Mouse (Mus musculus) ES-E14 (cell line): ENCODE measurements around the gene Mad2l1bp. TPM values are rescaled to one million over a fixed set of nuclear protein-coding genes. Genes with fewer than 3 reads are reported as not detected.

Experiments used
- DNase-seq: peaks from one replicate; pipeline ENCODE4 v3.0.0-alpha.2; 2013; ENCODE audit warnings: low read depth, low spot score
- H3K27ac ChIP-seq: 2 replicates; pipeline ENCODE4 v1.5.1; 2012; ENCODE audit warnings: low read depth, mild to moderate bottlenecking, low read length, moderate library complexity, mixed read lengths; ENCODE audit not compliant: poor library complexity, insufficient read depth, severe bottlenecking
- H3K36me3 ChIP-seq: 2 replicates; pipeline ENCODE4 v1.6.1; 2012; ENCODE audit warnings: mild to moderate bottlenecking, low read length, moderate library complexity, mixed read lengths; ENCODE audit not compliant: control insufficient read depth, poor library complexity, insufficient read depth, severe bottlenecking
- H3K4me1 ChIP-seq, 2 experiments: fragments of 150-350 bp in 1 of 2; sonication (generic) in 1 of 2; 2 replicates each; pipeline ENCODE4 v1.6.1; 2012; ENCODE audit warnings: low read length in 2 of 2, mild to moderate bottlenecking in 1 of 2, mixed read lengths in 1 of 2; ENCODE audit not compliant: control insufficient read depth in 2 of 2, insufficient read depth in 2 of 2, poor library complexity in 1 of 2
- H3K4me3 ChIP-seq, 2 experiments: fragments of 150-350 bp in 1 of 2; sonication (generic) in 1 of 2; 2 replicates each; pipeline ENCODE4 v1.5.1; 2012; ENCODE audit warnings: low read length in 2 of 2, low read depth in 1 of 2, mild to moderate bottlenecking in 1 of 2, mixed read lengths in 1 of 2; ENCODE audit not compliant: insufficient read depth in 1 of 2, poor library complexity in 1 of 2, severe bottlenecking in 1 of 2
- H3K9ac ChIP-seq: 2 replicates; pipeline ENCODE4 v1.6.1; 2012; ENCODE audit warnings: low read depth, mild to moderate bottlenecking, low read length, mixed read lengths; ENCODE audit not compliant: poor library complexity, insufficient read depth, severe bottlenecking
- H3K9me3 ChIP-seq: fragments of 150-350 bp; sonication (generic); 2 replicates; pipeline ENCODE4 v1.6.1; 2012; ENCODE audit warnings: low read depth, mild to moderate bottlenecking, low read length; ENCODE audit not compliant: control insufficient read depth, insufficient read depth
- CHD2 ChIP-seq: IDR thresholded peaks from 2 replicates; pipeline ENCODE4 v1.6.1; 2014; ENCODE audit warnings: mild to moderate bottlenecking, low read depth, low read length, inconsistent platforms
- HCFC1 ChIP-seq: IDR thresholded peaks from 2 replicates; pipeline ENCODE4 v1.6.1; 2012; ENCODE audit warnings: low read length, inconsistent platforms, borderline replicate concordance; ENCODE audit not compliant: insufficient read depth
- MAFK ChIP-seq: IDR thresholded peaks from 2 replicates; pipeline ENCODE4 v1.6.1; 2014; ENCODE audit warnings: mild to moderate bottlenecking, low read depth, low read length, inconsistent platforms; ENCODE audit not compliant: insufficient read depth
- ZC3H11A ChIP-seq: IDR thresholded peaks from 2 replicates; pipeline ENCODE4 v1.6.1; 2012; ENCODE audit warnings: low read depth, mild to moderate bottlenecking, inconsistent platforms, low read length, borderline replicate concordance
- ZNF384 ChIP-seq: IDR thresholded peaks from 2 replicates; pipeline ENCODE4 v1.6.1; 2012; ENCODE audit warnings: low read depth, low read length, inconsistent platforms
- in situ Hi-C, 2 experiments: fragments of 600-800 bp; cut with MboI; formaldehyde crosslinking; loops; one replicate each; pipeline ENCODE4 v1.15.1; 2025; ENCODE audit warnings: low sequenced_read_pairs in 2 of 2, inconsistent platforms in 1 of 2; ENCODE audit not compliant: unreplicated experiment in 2 of 2
- total RNA-seq: library from RNA; depleted of rRNA; stranded (reverse); fragments of 300-350 nt; gene quantifications from 2 replicates; pipeline ENCODE4 v1.2.3, GENCODE M21; 2012

Gene Mad2l1bp
- total RNA-seq, 1 experiment, result 8.2 TPM

GRCm38 (mm10) chr17:46162951-46163421 is 9.6 kb upstream of the Mad2l1bp start:
- TF ChIP-seq ZNF384 (no peak), HCFC1 (no peak), MAFK (no peak), CHD2 (no peak), ZC3H11A (no peak)
- peaks cover 16% of the 10 kb centered on the region; the same call in 1 of the 2 replicates for H3K36me3 ChIP-seq
- no peaks in the 10 kb centered on the region for H3K9me3 ChIP-seq
- in situ Hi-C loops, result no loop called here
- no peak overlapping the region for H3K4me3 ChIP-seq
- H3K4me1 ChIP-seq, result peaks cover 1 to 3% of the 10 kb centered on the region in 2 experiments; a peak in 1 of 4 replicates
- DNase-seq, result no peak
- H3K27ac ChIP-seq, result no peak overlapping the region
- no peak overlapping the region for H3K9ac ChIP-seq

GRCm38 (mm10) chr17:46162551-46162950 is 9.2 kb upstream of the Mad2l1bp start:
- Histone ChIP-seq H3K36me3 (peaks cover 12% of the 10 kb centered on the region; the same call in 1 of the 2 replicates), H3K4me3 (no peak overlapping the region), H3K4me1 (peaks cover under 1 to 3% of the 10 kb centered on the region in 2 experiments; a peak in 1 of 4 replicates), H3K9ac (no peak overlapping the region), H3K27ac (no peak overlapping the region), H3K9me3 (no peaks in the 10 kb centered on the region)
- TF ChIP-seq ZC3H11A (no peak), CHD2 (no peak)
- in situ Hi-C loops, result no loop called here
- no peak for DNase-seq

DNA sequence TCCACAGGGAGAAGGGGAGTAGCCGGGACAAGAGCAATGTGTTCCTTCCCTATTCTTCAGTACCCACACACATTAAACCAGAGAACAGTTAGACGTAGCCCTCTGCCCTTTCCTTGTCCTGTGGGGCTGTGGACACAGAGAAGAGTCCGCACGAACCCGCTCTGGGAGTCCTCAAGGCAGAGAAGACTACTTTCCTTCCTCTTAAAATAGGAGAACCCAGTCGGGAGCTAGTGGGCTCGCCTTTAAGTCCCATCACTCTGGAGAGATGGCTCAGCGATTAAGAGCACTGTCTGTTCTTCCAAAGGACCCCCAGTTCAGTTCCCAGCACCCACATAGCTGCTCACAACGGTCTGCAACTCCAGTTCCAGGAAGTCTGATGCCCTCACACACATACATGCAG is 8.4 kb upstream of the Mad2l1bp start:
- no peak overlapping the region for H3K27ac ChIP-seq
- H3K9me3 ChIP-seq, result no peaks in the 10 kb centered on the region
- H3K9ac ChIP-seq, result peak overlapping the region; percentile 86
- no peak for DNase-seq
- TF ChIP-seq MAFK (no peak), HCFC1 (no peak), ZNF384 (no peak), ZC3H11A (no peak), CHD2 (no peak)
- H3K4me1 ChIP-seq, result peaks cover 0 to 7% of the 10 kb centered on the region in 2 experiments; a peak in 1 of 4 replicates
- H3K36me3 ChIP-seq, result peaks cover 12% of the 10 kb centered on the region; the same call in 1 of the 2 replicates
- in situ Hi-C loops, result no loop called here
- H3K4me3 ChIP-seq, result peak overlapping the region; percentile 76 to 83

DNA sequence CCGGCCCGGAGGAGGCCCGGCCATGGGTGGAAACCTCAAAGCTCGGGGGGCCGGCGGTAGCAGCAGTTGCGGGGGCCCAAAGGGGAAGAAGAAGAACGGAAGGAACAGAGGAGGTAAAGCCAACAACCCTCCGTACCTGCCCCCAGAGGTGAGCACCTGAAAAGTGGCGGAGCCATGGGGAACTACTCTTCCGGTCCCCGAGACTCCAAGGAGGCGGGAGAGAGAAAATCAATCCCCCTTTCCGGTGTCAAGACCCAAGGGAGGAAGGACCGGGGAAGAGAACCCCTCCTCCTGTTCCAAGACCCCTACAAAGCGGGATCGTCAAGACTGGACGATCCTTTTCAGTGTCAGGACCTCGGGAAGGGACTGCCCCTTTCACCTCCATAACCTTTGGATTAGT is 7.8 kb upstream of the Mad2l1bp start:
- in situ Hi-C loops, result no loop called here
- H3K27ac ChIP-seq, result peak overlapping the region; percentile 31; the same call in 1 of the 2 replicates
- H3K36me3 ChIP-seq, result peaks cover 8% of the 10 kb centered on the region; the same call in 1 of the 2 replicates
- TF ChIP-seq ZNF384 (no peak), HCFC1 (no peak), CHD2 (no peak), ZC3H11A (no peak), MAFK (no peak)
- H3K9ac ChIP-seq, result peak overlapping the region; percentile 86
- no peak for DNase-seq
- no peaks in the 10 kb centered on the region for H3K9me3 ChIP-seq
- peaks cover 0 to 8% of the 10 kb centered on the region in 2 experiments; a peak in 1 of 4 replicates for H3K4me1 ChIP-seq
- H3K4me3 ChIP-seq, result peak overlapping the region; percentile 76 to 83

DNA sequence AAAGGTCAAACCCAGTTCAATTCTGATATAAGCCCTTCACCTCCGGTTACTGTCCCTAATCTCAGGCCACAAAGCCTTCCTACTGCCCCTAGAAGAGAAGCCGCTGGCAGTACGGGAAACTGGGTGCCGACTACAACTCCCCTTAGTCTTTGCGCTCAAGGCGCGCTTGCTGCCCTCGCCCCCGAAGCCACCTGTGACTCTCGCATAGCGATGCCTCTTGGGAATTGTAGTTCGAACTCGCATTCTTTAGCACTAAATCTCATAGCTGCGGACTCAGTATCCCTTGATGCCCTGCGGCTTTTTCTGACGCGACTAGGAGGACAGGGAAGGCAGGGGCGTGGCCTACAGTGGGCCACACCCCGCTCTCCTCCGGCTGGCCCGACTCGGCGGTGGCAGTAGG is 7.3 kb upstream of the Mad2l1bp start, which contains the start of gene Gtpbp2:
Gene Gtpbp2, plus strand, starts transcription at position 347 of the 400 bp plus-strand sequence.
- H3K4me1 ChIP-seq, result peaks cover 0 to 8% of the 10 kb centered on the region in 2 experiments; a peak in 1 of 4 replicates
- TF ChIP-seq ZNF384, result no peak
- peak; percentile 99 for TF ChIP-seq HCFC1
- TF ChIP-seq CHD2, result peak; percentile 76; the same call in 1 of the 2 replicates
- peak; percentile 99 for DNase-seq
- peak within 1 kb of the TSS; percentile 46 for H3K27ac ChIP-seq
- peak within 1 kb of the TSS; percentile 76 to 83 for H3K4me3 ChIP-seq
- peak within 1 kb of the TSS; percentile 86 for H3K9ac ChIP-seq
- H3K36me3 ChIP-seq, result peaks cover 3% of the 10 kb centered on the region; the same call in 1 of the 2 replicates
- no peaks in the 10 kb centered on the region for H3K9me3 ChIP-seq
- in situ Hi-C loops, result no loop called here
